Mouse (Mus musculus): ENCODE results near the gene Ntrk2.
"Not testable (repeated sequence)": the region's sequence is repeated elsewhere in the genome, so short reads cannot be mapped to it uniquely, and the experiment has no call there.

DNA sequence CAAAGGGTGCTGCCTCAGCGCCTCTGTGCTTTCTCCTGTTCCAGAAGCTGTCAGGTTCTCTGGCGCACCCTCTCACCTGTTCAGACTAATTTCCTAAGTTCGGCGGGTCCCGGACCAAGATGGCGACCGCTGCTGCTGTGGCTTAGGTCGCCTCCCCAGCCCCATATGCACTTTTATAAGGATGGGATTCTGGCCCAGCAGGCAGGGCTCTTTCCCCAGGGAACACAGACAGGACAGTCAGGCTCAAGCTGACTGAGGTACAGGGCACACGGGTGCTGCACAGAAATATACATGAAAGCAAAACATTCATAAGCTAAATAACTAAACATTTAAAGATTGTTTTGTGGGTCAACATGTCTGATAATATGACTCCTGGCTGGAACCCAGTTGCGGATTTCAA is 301.4 kb downstream of the Ntrk2 start:
- not testable (repeated sequence) for TF ChIP-seq CTCF, POLR2A (IDR thresholded peaks at IDR 0.05; ENCODE audit: insufficient read depth, low read depth, low read length)

Data from olfactory bulb, adult 2 months (tissue).